Mouse (Mus musculus) megakaryocyte, embryonic 14.5 days (primary cell): Measurements from ENCODE around the gene Cacybp.

Source experiments
- FLI1 ChIP-seq: IDR thresholded peaks from 2 replicates; pipeline ENCODE4 v1.6.1; 2012; ENCODE audit warnings: low read length, inconsistent platforms, mixed read lengths
- GATA1 ChIP-seq: IDR thresholded peaks from 3 replicates; pipeline ENCODE4 v1.6.1; 2012; ENCODE audit warnings: mixed read lengths, low read length, inconsistent platforms, borderline replicate concordance

- TF ChIP-seq GATA1 (no peak), FLI1 (no peak)
Measured at GRCm38 (mm10) chr1:160246844-160247243, 34.2 kb upstream of the Cacybp start.
